Mouse (Mus musculus) C2C12 (cell line): ENCODE data around the gene 1700034J05Rik. TPM values are rescaled to one million over a fixed set of nuclear protein-coding genes. Genes with fewer than 3 reads are reported as not detected.
A peak's percentile ranks its signal among the peaks of the same experiment; 100 is the strongest.

Experiments
- H3K27me3 ChIP-seq: one replicate; pipeline ENCODE4 v1.6.1; 2011; ENCODE audit not compliant: control insufficient read depth, insufficient read depth, insufficient read length
- H3K36me3 ChIP-seq: one replicate; pipeline ENCODE4 v1.6.1; 2011; ENCODE audit not compliant: control insufficient read depth, insufficient read depth
- H3K4me3 ChIP-seq: one replicate; pipeline ENCODE4 v1.5.1; 2011; ENCODE audit warnings: mild to moderate bottlenecking, control low read depth; ENCODE audit not compliant: poor library complexity, insufficient read depth, severe bottlenecking
- H3K79me2 ChIP-seq: one replicate; pipeline ENCODE4 v1.6.1; 2011; ENCODE audit not compliant: control insufficient read depth, insufficient read depth
- H3K79me3 ChIP-seq: one replicate; pipeline ENCODE4 v1.6.1; 2011; ENCODE audit warnings: low read depth, control low read depth
- H3ac ChIP-seq: one replicate; pipeline ENCODE3; 2011; ENCODE audit warnings: low read depth; ENCODE audit not compliant: control insufficient read depth, insufficient read length
- CEBPB ChIP-seq: IDR thresholded peaks from one replicate; pipeline ENCODE4 v1.6.1; 2011; ENCODE audit warnings: low read depth, mild to moderate bottlenecking, control low read depth, moderate library complexity
- CTCF ChIP-seq: IDR thresholded peaks from one replicate; pipeline ENCODE4 v1.5.1; 2011; ENCODE audit not compliant: control insufficient read depth, insufficient read depth, insufficient read length
- FOSL1 ChIP-seq: IDR thresholded peaks from one replicate; pipeline ENCODE4 v1.8.0; 2011; ENCODE audit warnings: mild to moderate bottlenecking, low read length; ENCODE audit not compliant: poor library complexity, insufficient read depth, severe bottlenecking
- MAX ChIP-seq: IDR thresholded peaks from one replicate; pipeline ENCODE4 v1.6.1; 2011; ENCODE audit warnings: mild to moderate bottlenecking, control low read depth
- MYOD1 ChIP-seq: IDR thresholded peaks from one replicate; pipeline ENCODE4 v1.6.1; 2011; ENCODE audit warnings: low read depth; ENCODE audit not compliant: control insufficient read depth, insufficient read length
- MYOG ChIP-seq: IDR thresholded peaks from one replicate; pipeline ENCODE4 v1.6.1; 2011; ENCODE audit not compliant: control insufficient read depth, insufficient read length; ENCODE audit errors: extremely low read depth
- USF1 ChIP-seq: IDR thresholded peaks from one replicate; pipeline ENCODE4 v1.6.1; 2011; ENCODE audit warnings: low read depth, mild to moderate bottlenecking, control low read depth, moderate library complexity
- polyA plus RNA-seq: library from polyadenylated mRNA; unstranded; fragments of >200 nt; fragmentation: generic; extraction: Trizol; gene quantifications from one replicate; pipeline ENCODE4 v1.2.1, GENCODE M21; 2012; ENCODE audit warnings: missing spikeins

1700034J05Rik gene
- polyA plus RNA-seq, 1 experiment = 0.07 TPM

GRCm38 (mm10) chr6:146978691-146979114 lies 24.5 kb upstream of the 1700034J05Rik start:
- no peak overlapping the region for H3ac ChIP-seq
- peaks cover 61% of the 10 kb centered on the region for H3K36me3 ChIP-seq
- H3K27me3 ChIP-seq = no peaks in the 10 kb centered on the region
- H3K79me2 ChIP-seq = peaks cover 22% of the 10 kb centered on the region
- H3K79me3 ChIP-seq = peaks cover 9% of the 10 kb centered on the region
- H3K4me3 ChIP-seq = no peak overlapping the region
- TF ChIP-seq CTCF (peak; percentile 26), CEBPB (no peak), MAX (no peak), USF1 (no peak)

- Histone ChIP-seq H3K27me3 (no peaks in the 10 kb centered on the region), H3K79me3 (peaks cover 23% of the 10 kb centered on the region), H3ac (no peak overlapping the region), H3K4me3 (no peak overlapping the region), H3K36me3 (peaks cover 46% of the 10 kb centered on the region), H3K79me2 (peaks cover 44% of the 10 kb centered on the region)
- TF ChIP-seq CEBPB = no peak
- TF ChIP-seq MAX = no peak
- no peak for TF ChIP-seq CTCF
- TF ChIP-seq MYOD1 = no peak
- TF ChIP-seq MYOG = no peak
- TF ChIP-seq USF1 = no peak
- no peak for TF ChIP-seq FOSL1
Observed at GRCm38 (mm10) chr6:146976446-146976845, 22.2 kb upstream of the 1700034J05Rik start.

GRCm38 (mm10) chr6:146973830-146974229 lies 19.6 kb upstream of the 1700034J05Rik start:
- no peak for TF ChIP-seq FOSL1
- TF ChIP-seq MAX = no peak
- TF ChIP-seq MYOG = no peak
- TF ChIP-seq CEBPB = no peak
- no peak for TF ChIP-seq CTCF
- TF ChIP-seq MYOD1 = no peak
- TF ChIP-seq USF1 = no peak

GRCm38 (mm10) chr6:146973406-146973805 lies 19.2 kb upstream of the 1700034J05Rik start:
- Histone ChIP-seq H3K4me3 (no peak overlapping the region), H3K36me3 (peaks cover 19% of the 10 kb centered on the region), H3K79me2 (peaks cover 74% of the 10 kb centered on the region), H3K27me3 (no peaks in the 10 kb centered on the region), H3ac (no peak overlapping the region), H3K79me3 (peaks cover 35% of the 10 kb centered on the region)
- TF ChIP-seq CEBPB (no peak), USF1 (no peak), FOSL1 (no peak), CTCF (no peak), MYOG (no peak)

More at GRCm38 (mm10) chr6:146973830-146974229, 19.6 kb upstream of the 1700034J05Rik start:
- H3K36me3 ChIP-seq = peaks cover 23% of the 10 kb centered on the region
- H3K79me3 ChIP-seq = peaks cover 35% of the 10 kb centered on the region
- H3K79me2 ChIP-seq = peaks cover 70% of the 10 kb centered on the region
- no peak overlapping the region for H3K4me3 ChIP-seq
- H3K27me3 ChIP-seq = no peaks in the 10 kb centered on the region
- no peak overlapping the region for H3ac ChIP-seq

GRCm38 (mm10) chr6:146972740-146973139 lies 18.5 kb upstream of the 1700034J05Rik start:
- H3K36me3 ChIP-seq = peaks cover 13% of the 10 kb centered on the region
- TF ChIP-seq FOSL1 = no peak
- TF ChIP-seq MAX = no peak
- TF ChIP-seq CTCF = no peak
- no peak for TF ChIP-seq USF1
- no peak for TF ChIP-seq CEBPB
- no peak for TF ChIP-seq MYOG
- TF ChIP-seq MYOD1 = no peak

GRCm38 (mm10) chr6:146972009-146972408 lies 17.8 kb upstream of the 1700034J05Rik start:
- no peak for TF ChIP-seq USF1
- TF ChIP-seq MAX = no peak
- H3K27me3 ChIP-seq = no peaks in the 10 kb centered on the region
- peaks cover 88% of the 10 kb centered on the region for H3K79me2 ChIP-seq
- no peak overlapping the region for H3K4me3 ChIP-seq
- no peak overlapping the region for H3ac ChIP-seq
- H3K79me3 ChIP-seq = peaks cover 45% of the 10 kb centered on the region
- H3K36me3 ChIP-seq = peaks cover 5% of the 10 kb centered on the region

More at GRCm38 (mm10) chr6:146972740-146973139, 18.5 kb upstream of the 1700034J05Rik start:
- Histone ChIP-seq H3K27me3 (no peaks in the 10 kb centered on the region), H3K79me2 (peaks cover 81% of the 10 kb centered on the region), H3ac (no peak overlapping the region), H3K79me3 (peaks cover 37% of the 10 kb centered on the region), H3K4me3 (no peak overlapping the region)
